ENCODE assay signal across 1 mouse cellular context in the genomic region with DNA sequence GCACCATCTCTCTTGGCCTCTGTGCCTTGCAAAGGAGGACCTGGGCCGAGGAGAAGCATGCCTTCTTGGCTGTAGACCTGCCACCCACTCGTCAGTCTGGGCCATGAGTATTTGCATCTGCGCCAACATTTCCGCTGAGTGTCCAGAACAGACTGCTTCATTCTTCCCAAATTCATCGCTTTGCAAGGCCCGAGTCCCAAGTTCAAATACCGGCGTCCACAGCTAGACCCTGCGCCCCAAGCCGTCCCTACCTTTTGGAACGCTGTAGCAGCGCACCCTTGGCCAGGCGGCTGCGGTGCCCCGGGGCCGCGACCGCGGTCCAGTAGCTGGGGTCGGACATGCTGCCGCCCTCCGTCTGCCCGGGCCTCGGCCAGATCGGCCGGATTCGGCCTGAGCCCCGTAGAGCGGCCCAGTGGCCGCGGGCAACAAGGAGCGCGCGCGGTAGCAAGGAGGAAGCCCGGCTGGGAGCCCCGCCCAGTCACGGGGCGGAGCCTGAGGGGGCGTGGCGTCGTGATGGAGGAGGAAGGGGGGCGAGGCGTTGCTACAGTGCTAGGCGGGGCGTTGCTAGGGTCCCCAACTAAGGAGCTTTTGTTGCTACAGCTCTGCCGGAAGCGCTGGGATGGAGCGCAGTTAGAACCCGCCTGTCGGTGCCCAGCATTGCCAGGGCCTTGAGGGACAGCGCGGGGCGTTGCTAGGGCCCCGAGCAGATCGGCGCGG.
TF ChIP-seq lines count a peak whose summit lies in the region.

No protein-coding gene starts in this region.

TF ChIP-seq in MEL, 35 proteins besides CTCF, POLR2A, EP300 and RAD21 (continued from another document):
- TF ChIP-seq ELF1 (IDR thresholded peaks at IDR 0.05; ENCODE audit: low read depth, low read length) (peak; percentile 83), ZC3H11A (IDR thresholded peaks at IDR 0.05; ENCODE audit: low read depth, low read length) (no peak), NELFE (IDR thresholded peaks at IDR 0.05; ENCODE audit: low read depth, low read length) (peak; percentile 92), TCF12 (IDR thresholded peaks at IDR 0.05; ENCODE audit: low read depth, low read length) (0 out of 2 replicates have a peak, but pooled peaks have one; percentile 24), RCOR1 (IDR thresholded peaks at IDR 0.05; ENCODE audit: low read depth, low read length) (no peak), ZMIZ1 (IDR thresholded peaks at IDR 0.05; ENCODE audit: low read depth, low read length) (0 out of 2 replicates have a peak, but pooled peaks have one; percentile 39), GABPA (IDR thresholded peaks at IDR 0.05; ENCODE audit: low read depth, low read length) (no peak), ZKSCAN1 (IDR thresholded peaks at IDR 0.05; ENCODE audit: low read depth, low read length) (no peak), ETS1 (IDR thresholded peaks at IDR 0.05; ENCODE audit: low read depth, low read length) (no peak), TAL1 (IDR thresholded peaks at IDR 0.05; ENCODE audit: low read length) (no peak), CHD2 (IDR thresholded peaks at IDR 0.05; ENCODE audit: low read length) (no peak), SIN3A (IDR thresholded peaks at IDR 0.05; ENCODE audit: low read length) (peak; percentile 62), NRF1 (IDR thresholded peaks at IDR 0.05; ENCODE audit: insufficient read depth, low read depth, low read length, poor library complexity, severe bottlenecking) (0 out of 2 replicates have a peak, but pooled peaks have one; percentile 9), USF1 (IDR thresholded peaks at IDR 0.05; ENCODE audit: low read depth, low read length) (peak; percentile 67), MAFK (IDR thresholded peaks at IDR 0.05; ENCODE audit: borderline replicate concordance, low read depth, low read length) (no peak), E2F4 (IDR thresholded peaks at IDR 0.05; ENCODE audit: borderline replicate concordance, low read depth, low read length) (no peak), BHLHE40 (IDR thresholded peaks at IDR 0.05; ENCODE audit: borderline replicate concordance, low read depth, low read length) (no peak), MYC (IDR thresholded peaks at IDR 0.05; ENCODE audit: low read depth, low read length) (no peak), MYB (IDR thresholded peaks at IDR 0.05; ENCODE audit: low read depth, low read length) (no peak), MAZ (IDR thresholded peaks at IDR 0.05; ENCODE audit: low read depth, low read length) (peak; percentile 48; the same call in 1 of the 2 replicates), GATA1 (IDR thresholded peaks at IDR 0.05; ENCODE audit: low read depth, low read length) (no peak), TBP (IDR thresholded peaks at IDR 0.05; ENCODE audit: low read depth, low read length) (no peak), USF2 (IDR thresholded peaks at IDR 0.05; ENCODE audit: borderline replicate concordance in 1 of 2, insufficient read depth in 1 of 2, low read depth in 1 of 2, low read length in 2 of 2) (no peak), MEF2A (IDR thresholded peaks at IDR 0.05; ENCODE audit: extremely low read depth, insufficient replicate concordance, low read depth, low read length, poor library complexity, severe bottlenecking) (no peak), MXI1 (IDR thresholded peaks at IDR 0.05; ENCODE audit: low read depth, low read length) (peak; percentile 77), ZNF384 (IDR thresholded peaks at IDR 0.05; ENCODE audit: low read depth, low read length) (no peak), JUND (IDR thresholded peaks at IDR 0.05; ENCODE audit: low read depth, low read length) (no peak), POLR2AphosphoS5 (IDR thresholded peaks at IDR 0.05; ENCODE audit: borderline replicate concordance, low read depth, low read length) (no peak), HCFC1 (IDR thresholded peaks at IDR 0.05; ENCODE audit: low read depth, low read length) (peak; percentile 65; the same call in 1 of the 2 replicates)
